Mouse (Mus musculus): Measurements from ENCODE around the gene Ppef1. TPM values are rescaled to one million over a fixed set of nuclear protein-coding genes. Genes with fewer than 3 reads are reported as not detected.

Ppef1 gene
- polyA plus RNA-seq, 1 experiment from 2014 or later, result not detected

DNA sequence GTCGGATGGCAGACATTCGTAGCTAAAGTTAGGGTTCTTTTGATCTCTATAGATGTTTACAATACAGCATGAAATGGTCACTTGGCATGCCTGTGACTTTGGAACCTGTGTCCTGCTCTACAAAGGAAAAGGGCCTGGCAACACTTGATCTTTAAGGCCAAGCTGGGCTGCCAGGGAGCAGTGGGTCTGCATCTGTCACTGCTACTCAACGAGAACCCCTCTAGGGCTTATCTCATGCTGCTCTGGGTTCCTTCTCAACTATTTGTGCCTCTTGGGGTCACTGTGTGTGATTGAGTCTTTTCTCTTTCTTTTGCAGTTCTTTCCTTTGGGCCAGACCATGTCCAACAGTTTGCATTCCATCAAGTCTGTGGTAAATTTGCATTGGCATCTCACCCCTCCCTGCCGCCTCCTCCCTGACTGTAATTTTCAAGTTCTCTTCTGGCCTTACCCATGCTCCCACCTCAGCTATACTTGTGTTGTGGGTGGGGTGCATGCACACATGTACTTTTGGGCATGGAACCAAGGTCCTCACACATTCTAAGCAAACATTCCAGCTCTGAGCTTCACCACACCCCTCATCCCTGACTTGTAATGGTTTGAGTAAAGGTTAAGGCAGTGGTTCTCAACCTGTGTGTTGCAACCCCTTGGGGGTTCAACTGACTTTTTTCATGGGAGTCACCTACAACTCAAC is 151.3 kb downstream of the Ppef1 start:
- Histone ChIP-seq H3K4me3 (ENCODE audit: low read depth, low read length) (no peak overlapping the region), H3K36me3 (ENCODE audit: control insufficient read depth, insufficient read depth, low read length) (no peaks in the 10 kb centered on the region; the same call in 1 of the 2 replicates), H3K4me2 (no peak overlapping the region), H3K9ac (ENCODE audit: low read depth, low read length) (no peak overlapping the region), H3K4me1 (replicated peaks; ENCODE audit: control insufficient read depth, insufficient read depth, low read length) (no peaks in the 10 kb centered on the region), H3K27me3 (replicated peaks; ENCODE audit: control insufficient read depth, insufficient read depth, low read length) (peaks cover 5% of the 10 kb centered on the region), H3K9me3 (ENCODE audit: control insufficient read depth, low read length) (no peaks in the 10 kb centered on the region), H3K27ac (ENCODE audit: low read depth, low read length) (no peak overlapping the region)
- WGBS, result 86% methylated on average over 4 of the region's 4 CpGs
- DNase-seq (ENCODE audit: low spot score), result no peak
- no peak for ATAC-seq (replicated peaks; ENCODE audit: low FRiP score)

- H3K27me3 ChIP-seq (replicated peaks; ENCODE audit: control insufficient read depth, insufficient read depth, low read length), result peaks cover 5% of the 10 kb centered on the region
- no peak for ATAC-seq (replicated peaks; ENCODE audit: low FRiP score)
- no peaks in the 10 kb centered on the region for H3K9me3 ChIP-seq (ENCODE audit: control insufficient read depth, low read length)
- no peak overlapping the region for H3K27ac ChIP-seq (ENCODE audit: low read depth, low read length)
- no peak overlapping the region for H3K4me2 ChIP-seq
- no peak for DNase-seq (ENCODE audit: low spot score)
- no peaks in the 10 kb centered on the region; the same call in 1 of the 2 replicates for H3K36me3 ChIP-seq (ENCODE audit: control insufficient read depth, insufficient read depth, low read length)
- 80% methylated on average over 5 of the region's 5 CpGs for WGBS
- no peak overlapping the region for H3K4me3 ChIP-seq (ENCODE audit: low read depth, low read length)
- H3K4me1 ChIP-seq (replicated peaks; ENCODE audit: control insufficient read depth, insufficient read depth, low read length), result no peaks in the 10 kb centered on the region
- H3K9ac ChIP-seq (ENCODE audit: low read depth, low read length), result no peak overlapping the region
Measured at GRCm38 (mm10) chrX:160583589-160583988, 152.0 kb downstream of the Ppef1 start.

Other genes with a start within 250 kb of the Ppef1 start
- gene Phka2, start 233.6 kb downstream of the Ppef1 start, polyA plus RNA-seq (2014; fragmentation: Nextera tagmentation; extraction: Ambion mirVana), result 20.0 and 21.9 TPM in 2 replicates
- 0.03 TPM in 1 of 2 replicates, not detected in the other for gene Rs1, start 32.2 kb upstream of the Ppef1 start, polyA plus RNA-seq (2014; fragmentation: Nextera tagmentation; extraction: Ambion mirVana)
- gene Gja6, start 171.3 kb upstream of the Ppef1 start, polyA plus RNA-seq (2014; fragmentation: Nextera tagmentation; extraction: Ambion mirVana), result 2.6 and 3.3 TPM in 2 replicates